Mouse (Mus musculus) C2C12 (cell line): ENCODE data around the gene Dgkb.

Experiments used
- CEBPB ChIP-seq: IDR thresholded peaks from one replicate; pipeline ENCODE4 v1.6.1; 2011; ENCODE audit warnings: low read depth, mild to moderate bottlenecking, control low read depth, moderate library complexity
- CTCF ChIP-seq: IDR thresholded peaks from one replicate; pipeline ENCODE4 v1.5.1; 2011; ENCODE audit not compliant: control insufficient read depth, insufficient read depth, insufficient read length
- FOSL1 ChIP-seq: IDR thresholded peaks from one replicate; pipeline ENCODE4 v1.8.0; 2011; ENCODE audit warnings: mild to moderate bottlenecking, low read length; ENCODE audit not compliant: poor library complexity, insufficient read depth, severe bottlenecking
- MAX ChIP-seq: IDR thresholded peaks from one replicate; pipeline ENCODE4 v1.6.1; 2011; ENCODE audit warnings: mild to moderate bottlenecking, control low read depth
- MYOD1 ChIP-seq: IDR thresholded peaks from one replicate; pipeline ENCODE4 v1.6.1; 2011; ENCODE audit warnings: low read depth; ENCODE audit not compliant: control insufficient read depth, insufficient read length
- MYOG ChIP-seq: IDR thresholded peaks from one replicate; pipeline ENCODE4 v1.6.1; 2011; ENCODE audit not compliant: control insufficient read depth, insufficient read length; ENCODE audit errors: extremely low read depth
- USF1 ChIP-seq: IDR thresholded peaks from one replicate; pipeline ENCODE4 v1.6.1; 2011; ENCODE audit warnings: low read depth, mild to moderate bottlenecking, control low read depth, moderate library complexity

GRCm38 (mm10) chr12:37881376-37881775 is 63.9 kb downstream of the Dgkb start:
- TF ChIP-seq CTCF (no peak), MAX (no peak), MYOG (no peak), CEBPB (no peak), FOSL1 (no peak), USF1 (no peak), MYOD1 (no peak)
